Mouse (Mus musculus): Measurements from ENCODE around the gene Tmem144. TPM values are rescaled to one million over a fixed set of nuclear protein-coding genes. Genes with fewer than 3 reads are reported as not detected.

Tmem144 gene
- polyA plus RNA-seq, 1 experiment from 2014 or later = 2.3 TPM

- Histone ChIP-seq H3K4me2 (ENCODE audit: low read length) (no peak overlapping the region), H3K9me3 (ENCODE audit: control insufficient read depth, low read length) (no peaks in the 10 kb centered on the region), H3K4me3 (ENCODE audit: low read length) (no peak overlapping the region), H3K9ac (ENCODE audit: low read depth, low read length) (no peak overlapping the region), H3K27me3 (replicated peaks; ENCODE audit: control insufficient read depth, insufficient read depth, low read length) (no peaks in the 10 kb centered on the region), H3K27ac (ENCODE audit: low read depth, low read length) (peak overlapping the region; percentile 86), H3K4me1 (ENCODE audit: control insufficient read depth, insufficient read depth, low read depth, low read length) (peaks cover 10% of the 10 kb centered on the region), H3K36me3 (ENCODE audit: control insufficient read depth, insufficient read depth, low read length) (no peaks in the 10 kb centered on the region)
- WGBS = 20% methylated on average over 1 of the region's 1 CpGs
- peak; percentile 91 for ATAC-seq
Observed at GRCm38 (mm10) chr3:79867121-79867709, 14.6 kb upstream of the Tmem144 start.

GRCm38 (mm10) chr3:79866526-79866925 lies 14.0 kb upstream of the Tmem144 start:
- 78% methylated on average over 9 of the region's 9 CpGs for WGBS
- H3K27me3 ChIP-seq (replicated peaks; ENCODE audit: control insufficient read depth, insufficient read depth, low read length) = no peaks in the 10 kb centered on the region
- no peak overlapping the region for H3K4me2 ChIP-seq (ENCODE audit: low read length)
- H3K4me3 ChIP-seq (ENCODE audit: low read length) = no peak overlapping the region
- H3K9me3 ChIP-seq (ENCODE audit: control insufficient read depth, low read length) = no peaks in the 10 kb centered on the region
- peaks cover 10% of the 10 kb centered on the region for H3K4me1 ChIP-seq (ENCODE audit: control insufficient read depth, insufficient read depth, low read depth, low read length)
- no peak overlapping the region for H3K9ac ChIP-seq (ENCODE audit: low read depth, low read length)
- ATAC-seq = peak; percentile 57
- no peaks in the 10 kb centered on the region for H3K36me3 ChIP-seq (ENCODE audit: control insufficient read depth, insufficient read depth, low read length)
- peak overlapping the region; percentile 86 for H3K27ac ChIP-seq (ENCODE audit: low read depth, low read length)

GRCm38 (mm10) chr3:79866089-79866488 lies 13.5 kb upstream of the Tmem144 start:
- H3K9ac ChIP-seq (ENCODE audit: low read depth, low read length) = no peak overlapping the region
- 66% methylated on average over 3 of the region's 3 CpGs for WGBS
- peaks cover 10% of the 10 kb centered on the region for H3K4me1 ChIP-seq (ENCODE audit: control insufficient read depth, insufficient read depth, low read depth, low read length)
- ATAC-seq = no peak
- no peaks in the 10 kb centered on the region for H3K36me3 ChIP-seq (ENCODE audit: control insufficient read depth, insufficient read depth, low read length)
- no peak overlapping the region for H3K4me2 ChIP-seq (ENCODE audit: low read length)
- no peaks in the 10 kb centered on the region for H3K27me3 ChIP-seq (replicated peaks; ENCODE audit: control insufficient read depth, insufficient read depth, low read length)
- H3K9me3 ChIP-seq (ENCODE audit: control insufficient read depth, low read length) = no peaks in the 10 kb centered on the region
- no peak overlapping the region for H3K4me3 ChIP-seq (ENCODE audit: low read length)
- peak overlapping the region; percentile 86; the same call in 1 of the 2 replicates for H3K27ac ChIP-seq (ENCODE audit: low read depth, low read length)

GRCm38 (mm10) chr3:79864824-79865223 lies 12.3 kb upstream of the Tmem144 start:
- H3K27ac ChIP-seq (ENCODE audit: low read depth, low read length) = no peak overlapping the region
- H3K9ac ChIP-seq (ENCODE audit: low read depth, low read length) = no peak overlapping the region
- ATAC-seq = no peak
- H3K4me3 ChIP-seq (ENCODE audit: low read length) = no peak overlapping the region
- peaks cover 10% of the 10 kb centered on the region for H3K4me1 ChIP-seq (ENCODE audit: control insufficient read depth, insufficient read depth, low read depth, low read length)
- no peaks in the 10 kb centered on the region for H3K9me3 ChIP-seq (ENCODE audit: control insufficient read depth, low read length)
- H3K4me2 ChIP-seq (ENCODE audit: low read length) = no peak overlapping the region
- WGBS = 71% methylated on average over 7 of the region's 7 CpGs
- no peaks in the 10 kb centered on the region for H3K36me3 ChIP-seq (ENCODE audit: control insufficient read depth, insufficient read depth, low read length)
- H3K27me3 ChIP-seq (replicated peaks; ENCODE audit: control insufficient read depth, insufficient read depth, low read length) = no peaks in the 10 kb centered on the region

GRCm38 (mm10) chr3:79858221-79858620 lies 5.6 kb upstream of the Tmem144 start:
- no peak overlapping the region for H3K4me2 ChIP-seq (ENCODE audit: low read length)
- WGBS = 64% methylated on average over 3 of the region's 3 CpGs
- no peaks in the 10 kb centered on the region for H3K4me1 ChIP-seq (ENCODE audit: control insufficient read depth, insufficient read depth, low read depth, low read length)
- H3K9ac ChIP-seq (ENCODE audit: low read depth, low read length) = no peak overlapping the region
- H3K4me3 ChIP-seq (ENCODE audit: low read length) = no peak overlapping the region
- no peaks in the 10 kb centered on the region for H3K27me3 ChIP-seq (replicated peaks; ENCODE audit: control insufficient read depth, insufficient read depth, low read length)
- H3K36me3 ChIP-seq (ENCODE audit: control insufficient read depth, insufficient read depth, low read length) = no peaks in the 10 kb centered on the region
- H3K27ac ChIP-seq (ENCODE audit: low read depth, low read length) = no peak overlapping the region
- H3K9me3 ChIP-seq (ENCODE audit: control insufficient read depth, low read length) = no peaks in the 10 kb centered on the region
- no peak for ATAC-seq

GRCm38 (mm10) chr3:79857780-79858179 lies 5.2 kb upstream of the Tmem144 start:
- no peaks in the 10 kb centered on the region for H3K9me3 ChIP-seq (ENCODE audit: control insufficient read depth, low read length)
- no peak for ATAC-seq
- H3K4me3 ChIP-seq (ENCODE audit: low read length) = no peak overlapping the region
- 60% methylated on average over 5 of the region's 5 CpGs for WGBS
- H3K4me2 ChIP-seq (ENCODE audit: low read length) = no peak overlapping the region
- no peaks in the 10 kb centered on the region for H3K27me3 ChIP-seq (replicated peaks; ENCODE audit: control insufficient read depth, insufficient read depth, low read length)
- H3K27ac ChIP-seq (ENCODE audit: low read depth, low read length) = no peak overlapping the region
- H3K9ac ChIP-seq (ENCODE audit: low read depth, low read length) = no peak overlapping the region
- H3K36me3 ChIP-seq (ENCODE audit: control insufficient read depth, insufficient read depth, low read length) = no peaks in the 10 kb centered on the region
- H3K4me1 ChIP-seq (ENCODE audit: control insufficient read depth, insufficient read depth, low read depth, low read length) = no peaks in the 10 kb centered on the region

GRCm38 (mm10) chr3:79852108-79852507 lies 465 bp downstream of the Tmem144 start:
- 87% methylated on average over 3 of the region's 3 CpGs for WGBS

GRCm38 (mm10) chr3:79850656-79851055 lies 1.9 kb downstream of the Tmem144 start:
- no peak overlapping the region for H3K4me2 ChIP-seq (ENCODE audit: low read length)
- H3K36me3 ChIP-seq (ENCODE audit: control insufficient read depth, insufficient read depth, low read length) = no peaks in the 10 kb centered on the region
- no peaks in the 10 kb centered on the region for H3K9me3 ChIP-seq (ENCODE audit: control insufficient read depth, low read length)
- no peaks in the 10 kb centered on the region for H3K27me3 ChIP-seq (replicated peaks; ENCODE audit: control insufficient read depth, insufficient read depth, low read length)
- H3K4me3 ChIP-seq (ENCODE audit: low read length) = no peak overlapping the region
- no peak for ATAC-seq
- H3K4me1 ChIP-seq (ENCODE audit: control insufficient read depth, insufficient read depth, low read depth, low read length) = no peaks in the 10 kb centered on the region
- H3K27ac ChIP-seq (ENCODE audit: low read depth, low read length) = no peak overlapping the region
- WGBS = 51% methylated on average over 6 of the region's 6 CpGs
- H3K9ac ChIP-seq (ENCODE audit: low read depth, low read length) = no peak overlapping the region

More at GRCm38 (mm10) chr3:79852108-79852507, 465 bp downstream of the Tmem144 start:
- H3K36me3 ChIP-seq (ENCODE audit: control insufficient read depth, insufficient read depth, low read length) = no peaks in the 10 kb centered on the region
- H3K9ac ChIP-seq (ENCODE audit: low read depth, low read length) = no peak overlapping the region
- no peak overlapping the region for H3K4me3 ChIP-seq (ENCODE audit: low read length)
- H3K27me3 ChIP-seq (replicated peaks; ENCODE audit: control insufficient read depth, insufficient read depth, low read length) = no peaks in the 10 kb centered on the region
- no peaks in the 10 kb centered on the region for H3K4me1 ChIP-seq (ENCODE audit: control insufficient read depth, insufficient read depth, low read depth, low read length)
- no peak for ATAC-seq
- no peaks in the 10 kb centered on the region for H3K9me3 ChIP-seq (ENCODE audit: control insufficient read depth, low read length)
- H3K4me2 ChIP-seq (ENCODE audit: low read length) = no peak overlapping the region
- no peak overlapping the region for H3K27ac ChIP-seq (ENCODE audit: low read depth, low read length)

GRCm38 (mm10) chr3:79849621-79850020 lies 3.0 kb downstream of the Tmem144 start:
- Histone ChIP-seq H3K36me3 (ENCODE audit: control insufficient read depth, insufficient read depth, low read length) (no peaks in the 10 kb centered on the region), H3K27ac (ENCODE audit: low read depth, low read length) (no peak overlapping the region), H3K9ac (ENCODE audit: low read depth, low read length) (no peak overlapping the region), H3K27me3 (replicated peaks; ENCODE audit: control insufficient read depth, insufficient read depth, low read length) (no peaks in the 10 kb centered on the region), H3K4me1 (ENCODE audit: control insufficient read depth, insufficient read depth, low read depth, low read length) (no peaks in the 10 kb centered on the region), H3K4me2 (ENCODE audit: low read length) (no peak overlapping the region), H3K4me3 (ENCODE audit: low read length) (no peak overlapping the region), H3K9me3 (ENCODE audit: control insufficient read depth, low read length) (no peaks in the 10 kb centered on the region)
- 84% methylated on average over 2 of the region's 2 CpGs for WGBS
- ATAC-seq = no peak
